13 mouse cellular contexts compared by ENCODE assay signal in genomic region chr15:79354619-79355018, GRCm38 (mm10).
"Had no signal": no experiment of that assay in that cellular context is flagged by ENCODE, and none has a peak within 500 bp of the region (broad histone marks: within the 10 kb centered on the region; RNA-seq: fewer than 3 reads in every experiment).

No protein-coding gene starts in this region.

- DNase-seq: kidney, adult 2 months; kidney, postnatal 25 days; liver; liver, embryonic 13.5 days; liver, postnatal 0 days; lung, postnatal 14 days; thymus, adult 18-20 months; thymus, postnatal 14 days had no signal

- H3K4me3 ChIP-seq: kidney, embryonic 15.5 days; left cerebral cortex, adult 2 months; limb, embryonic 12.5 days; liver, embryonic 13.5 days; midbrain, embryonic 13.5 days; neural tube, embryonic 12.5 days had no signal

- H3K9me3 ChIP-seq: kidney, embryonic 15.5 days; limb, embryonic 12.5 days; liver, embryonic 13.5 days; midbrain, embryonic 13.5 days; neural tube, embryonic 12.5 days had no signal

- H3K9ac ChIP-seq: kidney, embryonic 15.5 days; limb, embryonic 12.5 days; liver, embryonic 13.5 days; liver, postnatal 0 days; midbrain, embryonic 13.5 days; neural tube, embryonic 12.5 days had no signal

- H3K27ac ChIP-seq: kidney, embryonic 15.5 days; left cerebral cortex, adult 2 months; limb, embryonic 12.5 days; liver, embryonic 13.5 days; midbrain, embryonic 13.5 days; neural tube, embryonic 12.5 days had no signal

- H3K4me2 ChIP-seq: kidney, embryonic 15.5 days; limb, embryonic 12.5 days; liver, embryonic 13.5 days; midbrain, embryonic 13.5 days; neural tube, embryonic 12.5 days had no signal

- ATAC-seq: liver, postnatal 0 days; midbrain, embryonic 13.5 days had no signal

- H3K36me3 ChIP-seq: kidney, embryonic 15.5 days; liver, embryonic 13.5 days; midbrain, embryonic 13.5 days; neural tube, embryonic 12.5 days had no signal
